Mouse (Mus musculus): ENCODE results near the gene Slc9a9. TPM values are rescaled to one million over a fixed set of nuclear protein-coding genes. Genes with fewer than 3 reads are reported as not detected.

Gene Slc9a9
- polyA plus RNA-seq, 1 experiment from 2014 or later: 2.3 TPM

DNA sequence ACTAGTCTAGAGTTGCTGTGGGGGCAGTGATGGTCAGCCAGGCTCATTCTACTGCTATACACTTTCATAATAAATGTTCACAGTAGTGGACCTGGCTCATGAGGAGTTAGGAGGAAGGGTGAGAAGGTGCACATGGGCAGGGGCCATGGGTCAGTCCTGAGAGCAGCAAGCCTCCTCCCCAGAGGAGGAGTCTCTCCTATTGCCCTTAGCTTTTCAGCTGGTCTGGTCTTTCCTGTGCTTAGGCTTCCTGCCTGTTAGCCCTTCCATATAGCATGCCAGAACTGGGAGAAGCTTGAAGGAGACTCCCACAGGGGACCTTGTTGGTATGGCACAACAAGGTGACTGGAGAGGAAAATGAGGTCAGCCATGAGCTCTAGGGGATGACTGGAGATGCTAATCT lies 410.2 kb downstream of the Slc9a9 start:
- no peak for ATAC-seq
- no peak for TF ChIP-seq EP300 (IDR thresholded peaks at IDR 0.05; ENCODE audit: low read depth)
- no peak for TF ChIP-seq CTCF (IDR thresholded peaks at IDR 0.05; ENCODE audit: low read depth)
- no peak for DNase-seq
- H3K4me1 ChIP-seq (ENCODE audit: insufficient read depth): no peaks in the 10 kb centered on the region
- H3K9ac ChIP-seq (replicated peaks): no peak overlapping the region
- H3K27ac ChIP-seq (ENCODE audit: low read depth): no peak overlapping the region
- no peaks in the 10 kb centered on the region for H3K36me3 ChIP-seq (replicated peaks; ENCODE audit: insufficient read depth, low read length)
- H3K9me3 ChIP-seq (ENCODE audit: low read length): no peaks in the 10 kb centered on the region
- no peak overlapping the region for H3K4me2 ChIP-seq (ENCODE audit: low read depth, low read length)
- H3K27me3 ChIP-seq (ENCODE audit: insufficient read depth, low read length): no peaks in the 10 kb centered on the region
- no peak overlapping the region for H3K4me3 ChIP-seq (ENCODE audit: low read depth, low read length)

DNA sequence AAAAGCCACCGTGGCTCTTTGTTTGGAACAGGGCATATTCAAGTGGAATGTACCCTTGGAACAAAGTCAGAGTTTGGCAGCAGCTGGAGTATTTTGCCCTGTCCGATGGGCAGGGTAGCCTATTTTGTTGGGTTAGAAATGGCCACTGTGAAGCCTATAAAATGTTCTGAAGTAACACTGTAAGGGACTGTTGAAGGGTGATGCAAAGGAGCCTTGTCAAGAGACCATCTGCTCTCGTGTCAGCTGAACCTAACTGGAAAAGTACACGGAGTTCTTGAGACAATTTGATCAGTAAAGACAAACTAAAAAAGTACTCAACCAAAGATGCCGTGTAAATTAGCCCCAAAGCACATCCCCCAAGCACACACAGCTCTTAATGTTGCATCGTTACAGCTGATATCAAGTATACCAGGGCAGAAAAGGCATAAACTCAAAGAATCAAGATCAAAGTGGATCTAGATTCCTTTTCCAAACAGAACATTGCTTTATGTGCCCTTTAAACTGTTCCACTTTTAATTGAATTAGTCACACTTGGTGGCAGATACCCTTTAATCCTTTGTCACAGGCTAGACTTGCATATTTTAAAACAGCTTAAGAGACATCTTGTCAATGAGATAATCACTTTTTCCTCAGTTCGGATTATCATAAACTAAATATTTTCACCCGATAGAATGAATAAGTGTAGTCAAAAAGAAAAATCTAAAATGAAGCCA lies 416.6 kb downstream of the Slc9a9 start:
- H3K9me3 ChIP-seq (ENCODE audit: low read length): no peaks in the 10 kb centered on the region
- no peak overlapping the region for H3K27ac ChIP-seq (ENCODE audit: low read depth)
- no peaks in the 10 kb centered on the region for H3K4me1 ChIP-seq (ENCODE audit: insufficient read depth)
- WGBS (ENCODE audit: insufficient replicate concordance): 73% methylated on average over 8 of the region's 8 CpGs
- H3K27me3 ChIP-seq (ENCODE audit: insufficient read depth, low read length): no peaks in the 10 kb centered on the region
- no peak overlapping the region for H3K4me3 ChIP-seq (ENCODE audit: low read depth, low read length)
- H3K4me2 ChIP-seq (ENCODE audit: low read depth, low read length): no peak overlapping the region
- H3K9ac ChIP-seq (replicated peaks): no peak overlapping the region
- TF ChIP-seq CTCF (IDR thresholded peaks at IDR 0.05; ENCODE audit: low read depth) (no peak), EP300 (IDR thresholded peaks at IDR 0.05; ENCODE audit: low read depth) (no peak)
- ATAC-seq (no peak), DNase-seq (no peak)
- H3K36me3 ChIP-seq (replicated peaks; ENCODE audit: insufficient read depth, low read length): no peaks in the 10 kb centered on the region

DNA sequence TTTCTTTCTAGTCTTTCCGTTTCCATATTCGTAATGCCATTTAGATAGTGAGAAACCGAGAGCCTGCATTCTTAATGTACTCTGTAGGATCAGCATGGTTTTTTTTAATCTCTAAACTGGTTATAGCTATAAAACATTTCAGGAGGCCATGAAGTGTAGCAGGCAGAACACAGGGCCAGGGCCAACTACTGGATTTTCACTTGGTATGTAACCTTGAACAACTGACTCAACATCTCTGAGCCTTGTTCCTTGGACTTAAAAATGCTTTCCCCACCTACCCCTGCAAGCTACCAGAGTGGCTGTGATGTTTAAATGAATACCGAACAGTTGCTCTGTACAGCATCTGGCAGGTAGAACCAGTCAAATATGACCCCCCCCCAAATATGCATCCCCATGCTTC lies 418.5 kb downstream of the Slc9a9 start:
- H3K36me3 ChIP-seq (replicated peaks; ENCODE audit: insufficient read depth, low read length): no peaks in the 10 kb centered on the region
- H3K4me2 ChIP-seq (ENCODE audit: low read depth, low read length): no peak overlapping the region
- no peaks in the 10 kb centered on the region for H3K9me3 ChIP-seq (ENCODE audit: low read length)
- DNase-seq (no peak), ATAC-seq (no peak)
- H3K4me1 ChIP-seq (ENCODE audit: insufficient read depth): no peaks in the 10 kb centered on the region
- WGBS (ENCODE audit: insufficient replicate concordance): 82% methylated on average over 4 of the region's 4 CpGs
- no peak overlapping the region for H3K9ac ChIP-seq (replicated peaks)
- TF ChIP-seq EP300 (IDR thresholded peaks at IDR 0.05; ENCODE audit: low read depth) (no peak), CTCF (IDR thresholded peaks at IDR 0.05; ENCODE audit: low read depth) (no peak)
- H3K27ac ChIP-seq (ENCODE audit: low read depth): no peak overlapping the region
- no peak overlapping the region for H3K4me3 ChIP-seq (ENCODE audit: low read depth, low read length)
- H3K27me3 ChIP-seq (ENCODE audit: insufficient read depth, low read length): no peaks in the 10 kb centered on the region

DNA sequence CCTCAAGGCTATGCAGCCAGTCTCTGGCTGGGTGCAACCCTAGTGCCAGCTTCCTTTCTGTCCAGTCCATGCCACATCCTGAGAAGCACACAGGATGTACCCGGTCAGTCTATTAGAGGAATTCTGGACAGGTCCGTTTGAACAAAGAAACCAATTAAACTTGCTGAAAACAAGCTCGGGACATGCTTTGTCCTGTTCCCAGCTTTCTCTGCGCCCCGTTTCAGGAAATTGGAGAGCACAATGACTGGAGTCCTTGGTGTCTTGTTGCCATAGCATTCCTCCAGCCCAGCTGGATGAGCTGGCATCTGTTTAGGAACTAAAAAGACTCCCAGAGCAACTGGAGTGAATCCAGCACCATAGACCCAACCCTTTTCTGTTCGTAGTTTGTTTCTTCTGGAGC lies 419.3 kb downstream of the Slc9a9 start:
- Histone ChIP-seq H3K36me3 (replicated peaks; ENCODE audit: insufficient read depth, low read length) (no peaks in the 10 kb centered on the region), H3K4me2 (ENCODE audit: low read depth, low read length) (no peak overlapping the region), H3K9ac (replicated peaks) (no peak overlapping the region), H3K4me1 (ENCODE audit: insufficient read depth) (no peaks in the 10 kb centered on the region), H3K27ac (ENCODE audit: low read depth) (no peak overlapping the region), H3K27me3 (ENCODE audit: insufficient read depth, low read length) (no peaks in the 10 kb centered on the region), H3K9me3 (ENCODE audit: low read length) (no peaks in the 10 kb centered on the region), H3K4me3 (ENCODE audit: low read depth, low read length) (no peak overlapping the region)
- TF ChIP-seq CTCF (IDR thresholded peaks at IDR 0.05; ENCODE audit: low read depth): no peak
- TF ChIP-seq EP300 (IDR thresholded peaks at IDR 0.05; ENCODE audit: low read depth): no peak
- ATAC-seq (no peak), DNase-seq (no peak)
- 65% methylated on average over 6 of the region's 6 CpGs for WGBS (ENCODE audit: insufficient replicate concordance)

DNA sequence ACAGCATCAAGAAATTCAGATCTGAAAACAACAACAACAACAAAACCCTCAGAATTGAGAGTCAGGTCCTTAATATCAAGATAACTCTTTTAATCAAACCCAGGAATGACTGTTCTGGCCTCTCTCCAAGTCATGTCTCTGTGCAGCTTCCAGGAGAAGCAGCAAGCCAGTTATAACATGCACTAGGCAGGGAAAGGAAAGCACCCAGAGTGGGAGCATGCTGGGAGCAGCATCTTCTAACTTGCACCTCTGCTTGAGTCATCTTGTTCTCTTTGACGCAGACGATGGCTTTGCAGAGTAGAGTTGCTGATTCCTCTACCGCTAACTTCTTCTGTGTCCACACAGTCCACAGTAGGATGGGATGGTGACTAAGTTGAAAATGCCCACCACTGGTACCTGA lies 426.8 kb downstream of the Slc9a9 start:
- no peak overlapping the region for H3K4me3 ChIP-seq (ENCODE audit: low read depth, low read length)
- TF ChIP-seq EP300 (IDR thresholded peaks at IDR 0.05; ENCODE audit: low read depth) (no peak), CTCF (IDR thresholded peaks at IDR 0.05; ENCODE audit: low read depth) (no peak)
- 94% methylated on average over 3 of the region's 3 CpGs for WGBS (ENCODE audit: insufficient replicate concordance)
- ATAC-seq: no peak
- no peaks in the 10 kb centered on the region for H3K36me3 ChIP-seq (replicated peaks; ENCODE audit: insufficient read depth, low read length)
- DNase-seq: no peak
- H3K4me1 ChIP-seq (ENCODE audit: insufficient read depth): no peaks in the 10 kb centered on the region
- no peak overlapping the region for H3K27ac ChIP-seq (ENCODE audit: low read depth)
- no peak overlapping the region for H3K9ac ChIP-seq (replicated peaks)
- no peaks in the 10 kb centered on the region for H3K27me3 ChIP-seq (ENCODE audit: insufficient read depth, low read length)
- no peak overlapping the region for H3K4me2 ChIP-seq (ENCODE audit: low read depth, low read length)
- H3K9me3 ChIP-seq (ENCODE audit: low read length): no peaks in the 10 kb centered on the region

DNA sequence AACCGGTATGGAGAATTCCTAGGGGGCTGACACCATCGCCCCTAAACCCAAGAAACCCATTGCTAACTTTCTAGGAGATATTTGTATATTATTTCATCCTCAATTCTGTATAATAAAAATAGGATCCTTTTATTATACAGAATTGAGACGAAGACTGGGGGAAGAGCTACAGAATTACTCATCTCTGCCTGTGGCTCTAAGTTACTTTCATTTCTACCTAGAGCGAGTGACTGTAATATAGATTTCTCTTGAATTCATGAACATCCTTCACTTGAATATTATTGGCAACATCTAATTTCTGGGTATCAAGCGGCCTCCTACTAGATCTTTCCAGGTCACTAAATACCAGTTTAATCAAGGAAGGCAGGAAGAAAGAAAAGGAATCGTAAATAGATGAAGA lies 436.1 kb downstream of the Slc9a9 start:
- no peaks in the 10 kb centered on the region for H3K4me1 ChIP-seq (ENCODE audit: insufficient read depth)
- no peak overlapping the region for H3K4me3 ChIP-seq (ENCODE audit: low read depth, low read length)
- DNase-seq (no peak), ATAC-seq (no peak)
- H3K27me3 ChIP-seq (ENCODE audit: insufficient read depth, low read length): no peaks in the 10 kb centered on the region
- no peak overlapping the region for H3K4me2 ChIP-seq (ENCODE audit: low read depth, low read length)
- 85% methylated on average over 6 of the region's 6 CpGs for WGBS (ENCODE audit: insufficient replicate concordance)
- TF ChIP-seq CTCF (IDR thresholded peaks at IDR 0.05; ENCODE audit: low read depth): no peak
- TF ChIP-seq EP300 (IDR thresholded peaks at IDR 0.05; ENCODE audit: low read depth): no peak
- H3K9ac ChIP-seq (replicated peaks): no peak overlapping the region
- no peaks in the 10 kb centered on the region for H3K9me3 ChIP-seq (ENCODE audit: low read length)
- H3K27ac ChIP-seq (ENCODE audit: low read depth): no peak overlapping the region
- no peaks in the 10 kb centered on the region for H3K36me3 ChIP-seq (replicated peaks; ENCODE audit: insufficient read depth, low read length)

DNA sequence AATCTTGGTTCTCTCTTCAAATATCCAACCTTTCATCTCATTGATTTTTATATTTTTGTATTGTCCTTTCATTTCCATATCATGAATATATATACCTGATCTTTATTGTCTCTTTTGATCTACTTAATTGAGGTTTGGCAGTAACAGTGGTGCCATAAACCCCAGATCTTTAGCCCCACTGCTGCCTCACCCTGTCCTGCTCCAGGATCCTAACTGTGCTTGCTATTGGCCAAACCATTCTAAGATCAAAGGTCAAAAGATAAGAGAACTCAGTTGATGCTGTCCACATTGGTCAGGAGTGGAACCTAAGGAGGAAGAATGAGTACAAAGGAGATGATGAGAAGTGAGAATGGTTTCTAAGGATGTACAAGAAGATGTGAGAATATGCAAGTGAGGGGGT lies 440.1 kb downstream of the Slc9a9 start:
- H3K27ac ChIP-seq (ENCODE audit: low read depth): no peak overlapping the region
- no peak overlapping the region for H3K9ac ChIP-seq (replicated peaks)
- H3K4me2 ChIP-seq (ENCODE audit: low read depth, low read length): no peak overlapping the region
- no peaks in the 10 kb centered on the region for H3K9me3 ChIP-seq (ENCODE audit: low read length)
- ATAC-seq (no peak), DNase-seq (no peak)
- no peaks in the 10 kb centered on the region for H3K36me3 ChIP-seq (replicated peaks; ENCODE audit: insufficient read depth, low read length)
- TF ChIP-seq EP300 (IDR thresholded peaks at IDR 0.05; ENCODE audit: low read depth) (no peak), CTCF (IDR thresholded peaks at IDR 0.05; ENCODE audit: low read depth) (no peak)
- no peaks in the 10 kb centered on the region for H3K4me1 ChIP-seq (ENCODE audit: insufficient read depth)
- no peaks in the 10 kb centered on the region for H3K27me3 ChIP-seq (ENCODE audit: insufficient read depth, low read length)
- no peak overlapping the region for H3K4me3 ChIP-seq (ENCODE audit: low read depth, low read length)
